Mouse (Mus musculus) heart, postnatal 0 days (tissue): Measurements from ENCODE around the gene Txk. TPM values are rescaled to one million over a fixed set of nuclear protein-coding genes. Genes with fewer than 3 reads are reported as not detected.

Experiments
- ATAC-seq: fragments of 200-750 bp; cut with Nextera tagmentation; 2 replicates; pipeline ENCODE4 v1.8.0; 2017; ENCODE audit warnings: low read depth, moderate number of reproducible peaks, moderate library complexity; ENCODE audit not compliant: insufficient read depth
- DNase-seq: peaks from one replicate; pipeline ENCODE4 v3.0.0-alpha.2; 2016; ENCODE audit warnings: low spot score
- H3K27ac ChIP-seq: fragments of 300-500 bp; sonication (generic); 2 replicates; pipeline ENCODE4 v1.5.1; 2014; ENCODE audit warnings: low read depth, mild to moderate bottlenecking
- H3K27me3 ChIP-seq: fragments of 300-500 bp; sonication (generic); 2 replicates; pipeline ENCODE4 v1.6.1; 2014; ENCODE audit warnings: low read length, mixed read lengths; ENCODE audit not compliant: control insufficient read depth, insufficient read depth
- H3K36me3 ChIP-seq: fragments of 300-500 bp; sonication (generic); replicated peaks from 2 replicates; pipeline ENCODE4 v1.6.1; 2014; ENCODE audit warnings: low read length, mixed read lengths; ENCODE audit not compliant: control insufficient read depth, insufficient read depth
- H3K4me1 ChIP-seq: fragments of 300-500 bp; sonication (generic); 2 replicates; pipeline ENCODE4 v1.6.1; 2014; ENCODE audit warnings: antibody characterized with exemption; ENCODE audit not compliant: control insufficient read depth, insufficient read depth
- H3K4me2 ChIP-seq: fragments of 300-500 bp; sonication (generic); 2 replicates; pipeline ENCODE4 v1.6.1; 2014; ENCODE audit warnings: low read depth, mild to moderate bottlenecking, low read length, moderate library complexity
- H3K4me3 ChIP-seq: fragments of 300-500 bp; sonication (generic); 2 replicates; pipeline ENCODE4 v1.5.1; 2014; ENCODE audit warnings: low read depth, low read length
- H3K9ac ChIP-seq: fragments of 300-500 bp; sonication (generic); replicated peaks from 2 replicates; pipeline ENCODE4 v1.6.1; 2014; ENCODE audit warnings: low read depth, low read length, mixed read lengths
- H3K9me3 ChIP-seq: fragments of 300-500 bp; sonication (generic); replicated peaks from 2 replicates; pipeline ENCODE4 v1.6.1; 2016; ENCODE audit warnings: low read length; ENCODE audit not compliant: control insufficient read depth
- CTCF ChIP-seq: IDR thresholded peaks from 2 replicates; pipeline ENCODE4 v1.5.1; 2016; ENCODE audit warnings: antibody characterized with exemption, control low read depth, low read depth
- EP300 ChIP-seq: IDR thresholded peaks from 2 replicates; pipeline ENCODE4 v1.6.1; 2016; ENCODE audit warnings: antibody characterized with exemption, low read depth
- WGBS: fragments of 180-500 bp; shearing (Covaris S2); extraction: QIAGEN DNeasy Blood & Tissue Kit; methylation state at CpG from one replicate; pipeline ENCODE4 v1.1.7; 2014; 5-methylcytosine and 5-hydroxymethylcytosine counted together
- polyA plus RNA-seq: library from polyadenylated mRNA; unstranded; fragments of >200 nt; fragmentation: Nextera tagmentation; extraction: Ambion mirVana; gene quantifications from 2 replicates; pipeline ENCODE4 v1.2.1, GENCODE M21; 2015
- total RNA-seq: library from RNA; depleted of rRNA; stranded (reverse); fragments of >200 nt; gene quantifications from 2 replicates; pipeline ENCODE4 v1.2.3, GENCODE M21; 2014; ENCODE audit warnings: low replicate concordance

Gene Txk
- total and polyA plus RNA-seq, 2 experiments from 2014 or later: not detected

DNA sequence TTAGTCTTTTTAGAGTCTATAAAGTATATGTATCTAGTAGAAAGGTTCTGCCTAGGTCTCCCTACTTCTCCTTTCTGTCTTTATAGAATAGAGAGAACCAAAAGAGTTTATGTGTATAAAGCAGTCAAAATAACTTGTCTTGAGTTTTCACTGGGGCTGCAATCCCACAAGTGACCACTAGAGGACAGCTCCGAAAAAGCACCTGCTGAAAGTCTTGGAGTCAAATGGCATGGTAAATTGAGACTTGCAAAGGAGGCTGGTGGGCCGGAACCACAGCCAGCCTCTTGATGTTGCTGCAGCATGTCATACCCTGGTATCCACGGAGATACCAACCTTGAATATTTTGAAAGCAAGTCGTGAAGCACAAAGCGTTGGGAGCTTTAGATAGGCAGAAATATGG, 87.3 kb downstream of the Txk start:
- Histone ChIP-seq H3K36me3 (no peaks in the 10 kb centered on the region), H3K9ac (no peak overlapping the region), H3K4me1 (no peaks in the 10 kb centered on the region), H3K27ac (no peak overlapping the region), H3K9me3 (no peaks in the 10 kb centered on the region), H3K27me3 (no peaks in the 10 kb centered on the region), H3K4me2 (no peak overlapping the region), H3K4me3 (no peak overlapping the region)
- ATAC-seq (no peak), DNase-seq (peak; percentile 13)
- WGBS: 22% methylated on average over 5 of the region's 5 CpGs
- TF ChIP-seq EP300 (no peak), CTCF (peak; percentile 76)

DNA sequence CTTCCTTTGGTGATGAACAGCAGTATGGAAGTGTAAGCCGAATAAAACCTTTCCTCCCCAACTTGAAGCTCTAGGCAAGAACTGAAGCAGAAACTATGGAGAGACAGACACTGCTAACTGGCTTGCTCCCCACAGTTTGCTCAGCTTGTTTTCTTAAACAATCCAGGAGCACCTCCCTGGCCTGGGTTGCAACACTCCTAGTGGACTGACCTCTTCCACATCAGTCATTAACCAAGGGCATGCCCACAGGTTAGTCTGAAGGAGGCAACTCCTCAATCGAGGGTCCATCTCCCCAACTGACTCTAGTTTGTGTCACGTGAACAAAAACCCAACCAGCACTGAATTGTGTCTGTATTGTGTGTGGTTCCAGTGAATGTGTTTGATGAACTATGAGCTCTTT, 87.7 kb downstream of the Txk start:
- Histone ChIP-seq H3K36me3 (no peaks in the 10 kb centered on the region), H3K4me2 (no peak overlapping the region), H3K4me3 (no peak overlapping the region), H3K9me3 (no peaks in the 10 kb centered on the region), H3K27ac (no peak overlapping the region), H3K27me3 (no peaks in the 10 kb centered on the region), H3K9ac (no peak overlapping the region), H3K4me1 (no peaks in the 10 kb centered on the region)
- DNase-seq (no peak), ATAC-seq (no peak)
- TF ChIP-seq EP300 (no peak), CTCF (no peak)
- 46% methylated on average over 3 of the region's 3 CpGs for WGBS

DNA sequence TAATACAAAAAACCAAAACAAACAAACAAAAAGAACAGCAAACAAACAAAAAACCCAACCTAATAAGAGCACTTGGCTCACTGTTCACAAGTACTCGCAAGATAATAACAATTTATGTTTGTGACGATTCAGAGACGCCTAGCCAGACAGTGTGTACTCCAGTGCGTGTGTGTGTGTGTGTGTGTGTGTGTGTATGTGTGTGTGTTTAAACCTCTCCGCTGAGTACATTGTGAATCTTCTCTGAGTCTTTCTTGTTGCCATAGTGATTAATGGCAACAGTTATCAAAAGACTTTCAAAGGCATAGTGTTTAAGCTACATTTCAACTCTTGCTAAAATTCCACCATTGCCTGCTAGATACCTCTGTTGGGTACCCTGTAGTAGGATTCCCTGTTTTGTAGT, 88.5 kb downstream of the Txk start:
- ATAC-seq (no peak), DNase-seq (no peak)
- Histone ChIP-seq H3K27ac (no peak overlapping the region), H3K9me3 (no peaks in the 10 kb centered on the region), H3K4me2 (no peak overlapping the region), H3K27me3 (no peaks in the 10 kb centered on the region), H3K4me1 (no peaks in the 10 kb centered on the region), H3K4me3 (no peak overlapping the region), H3K36me3 (no peaks in the 10 kb centered on the region), H3K9ac (no peak overlapping the region)
- TF ChIP-seq EP300 (no peak), CTCF (no peak)
- WGBS: 88% methylated on average over 5 of the region's 5 CpGs

DNA sequence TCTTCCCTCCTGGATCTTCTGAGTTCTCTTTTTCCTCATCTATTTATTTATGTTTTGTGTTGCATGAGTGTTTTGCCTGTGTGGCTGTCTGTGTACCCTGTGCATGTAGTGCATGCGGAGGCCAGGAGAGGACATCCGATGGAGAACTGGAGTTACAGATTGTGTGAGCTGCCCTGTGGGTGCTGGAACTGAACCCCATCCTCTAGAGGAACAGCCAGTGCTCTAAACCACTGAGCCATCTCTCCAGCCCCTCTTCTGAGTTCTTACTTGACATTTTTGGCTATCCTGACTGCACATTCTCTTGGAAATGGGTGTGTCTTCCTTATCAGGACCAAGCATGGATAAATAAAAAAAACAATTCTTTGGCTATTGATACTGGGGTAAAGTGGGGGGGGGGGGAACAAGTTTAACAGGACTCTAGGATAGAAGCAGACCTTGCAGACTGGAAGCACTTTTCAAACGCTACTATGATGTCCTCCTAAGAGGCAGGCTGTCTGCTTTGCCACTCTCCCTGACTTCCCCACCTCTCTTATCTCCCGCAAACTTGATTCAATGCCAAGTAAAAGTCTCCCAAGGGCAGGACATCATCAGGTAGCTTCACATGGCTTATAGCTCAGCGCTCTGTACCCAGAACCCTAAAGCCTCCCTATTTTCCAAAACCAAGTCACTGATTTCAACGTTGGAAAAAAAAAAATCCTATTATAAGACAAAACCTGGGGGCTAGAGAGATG, 91.4 kb downstream of the Txk start:
- DNase-seq (no peak), ATAC-seq (no peak)
- no peak for TF ChIP-seq CTCF
- TF ChIP-seq EP300: no peak
- no peak overlapping the region for H3K4me3 ChIP-seq
- no peak overlapping the region for H3K4me2 ChIP-seq
- H3K9me3 ChIP-seq: no peaks in the 10 kb centered on the region
- no peaks in the 10 kb centered on the region for H3K27me3 ChIP-seq
- H3K27ac ChIP-seq: no peak overlapping the region
- no peaks in the 10 kb centered on the region for H3K36me3 ChIP-seq
- no peak overlapping the region for H3K9ac ChIP-seq
- H3K4me1 ChIP-seq: no peaks in the 10 kb centered on the region
- 51% methylated on average over 6 of the region's 6 CpGs for WGBS

DNA sequence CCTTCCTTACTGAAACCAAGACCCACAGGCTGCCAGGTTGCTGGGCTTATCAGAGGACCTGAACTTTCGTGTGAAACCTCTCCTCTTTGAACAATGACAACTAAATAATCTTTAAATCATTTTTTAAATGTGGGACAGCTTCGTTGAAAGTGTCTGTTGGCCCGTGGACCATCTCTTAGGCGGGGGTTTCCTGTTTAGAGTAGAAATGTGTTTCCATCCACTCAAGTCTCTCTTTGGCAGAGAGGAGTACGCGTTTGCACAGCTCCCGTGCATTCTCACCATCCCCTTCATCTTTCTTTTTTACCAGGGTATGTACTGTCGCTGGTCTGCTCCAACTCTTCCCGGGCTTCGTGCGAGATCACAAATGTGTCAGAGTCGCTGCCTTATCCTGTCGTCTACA, 94.2 kb downstream of the Txk start:
- no peaks in the 10 kb centered on the region for H3K36me3 ChIP-seq
- WGBS: 83% methylated on average over 13 of the region's 13 CpGs
- no peak for ATAC-seq
- H3K9ac ChIP-seq: no peak overlapping the region
- no peak for DNase-seq
- no peak overlapping the region for H3K27ac ChIP-seq
- H3K9me3 ChIP-seq: no peaks in the 10 kb centered on the region
- no peaks in the 10 kb centered on the region for H3K4me1 ChIP-seq
- H3K4me2 ChIP-seq: no peak overlapping the region
- H3K27me3 ChIP-seq: no peaks in the 10 kb centered on the region
- H3K4me3 ChIP-seq: no peak overlapping the region
- no peak for TF ChIP-seq CTCF

DNA sequence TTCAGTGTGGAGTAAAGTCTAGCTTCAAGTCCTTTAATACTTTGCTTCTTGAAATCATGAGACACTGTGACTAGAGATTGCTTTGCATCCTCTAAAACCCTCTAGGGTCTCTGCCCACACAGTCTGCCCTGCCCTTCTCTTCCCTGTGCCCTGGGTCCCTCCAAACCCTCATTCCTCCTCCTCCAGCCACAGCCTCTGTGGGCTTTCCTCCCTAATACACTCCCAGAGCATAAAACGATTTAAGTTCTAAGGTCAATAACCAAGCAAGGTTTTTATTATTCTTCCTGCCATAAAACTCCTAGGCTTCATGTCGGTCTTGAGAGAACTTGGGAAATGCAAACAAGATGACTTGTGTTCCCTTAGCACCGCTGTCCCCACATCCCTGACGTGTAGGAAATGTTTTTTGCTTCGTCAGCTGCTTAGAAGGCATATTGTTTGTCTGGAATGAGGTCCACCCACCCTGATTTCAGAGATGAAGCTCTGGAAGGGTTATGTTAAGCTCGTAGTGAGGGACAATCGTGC, 96.2 kb downstream of the Txk start:
- Histone ChIP-seq H3K4me1 (no peaks in the 10 kb centered on the region), H3K9me3 (no peaks in the 10 kb centered on the region), H3K9ac (no peak overlapping the region), H3K27ac (no peak overlapping the region), H3K27me3 (no peaks in the 10 kb centered on the region), H3K36me3 (no peaks in the 10 kb centered on the region), H3K4me3 (no peak overlapping the region), H3K4me2 (no peak overlapping the region)
- no peak for ATAC-seq
- WGBS: 61% methylated on average over 7 of the region's 7 CpGs
- no peak for DNase-seq
- TF ChIP-seq CTCF: no peak
- no peak for TF ChIP-seq EP300
